ENCODE assay signal across 31 mouse cellular contexts in the genomic region with DNA sequence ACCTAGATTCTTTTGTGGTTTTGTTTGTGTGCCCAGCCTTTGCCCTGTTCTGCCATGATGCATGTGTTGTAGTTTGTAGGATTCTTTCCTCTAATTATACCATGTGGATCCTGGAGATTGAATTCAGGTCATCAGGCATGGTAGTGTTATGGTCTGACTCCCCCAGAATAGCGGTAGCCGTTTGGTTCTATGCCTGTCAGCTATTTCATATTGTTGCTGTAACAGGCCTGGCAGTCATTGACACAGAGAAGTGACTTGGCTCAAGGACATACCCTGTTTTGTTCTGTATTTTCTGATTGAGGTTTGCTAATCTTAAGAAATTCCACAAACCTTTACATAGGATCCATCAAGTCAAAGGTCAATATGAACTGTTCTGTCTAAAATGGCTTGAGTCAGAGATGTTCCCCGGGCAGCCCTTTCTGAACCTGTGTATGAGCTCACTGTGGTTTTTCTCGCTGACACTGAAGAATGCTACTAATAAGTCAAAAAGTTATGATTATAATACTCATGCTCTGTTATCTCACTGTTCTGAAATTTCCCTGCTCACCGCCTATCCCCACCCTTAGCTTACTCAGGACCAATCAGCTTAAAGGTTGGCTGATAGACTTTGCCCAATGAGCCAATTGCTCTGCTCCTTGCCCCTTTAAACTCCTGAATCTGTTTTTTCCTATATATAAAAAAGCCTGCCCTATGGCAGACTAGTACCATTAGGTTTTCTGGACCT. TPM values are rescaled to one million over a fixed set of nuclear protein-coding genes. Genes with fewer than 3 reads are reported as not detected.
DNase-seq lines count a peak whose midpoint lies in the region; ATAC-seq lines count a peak whose summit lies in the region.
"Had no signal": no experiment of that assay in that cellular context is flagged by ENCODE, and none has a peak within 500 bp of the region (broad histone marks: within the 10 kb centered on the region; RNA-seq: fewer than 3 reads in every experiment).

No protein-coding gene starts in this region.

- H3K9me3 ChIP-seq in hindbrain, embryonic 14.5 days (ENCODE audit: control insufficient read depth, low read length), result no peaks in the 10 kb centered on the region
- H3K9me3 ChIP-seq: embryonic facial prominence, embryonic 12.5 days; heart, embryonic 13.5 days; hindbrain, embryonic 15.5 days; limb, embryonic 13.5 days; lung, embryonic 15.5 days; midbrain, embryonic 10.5 days; midbrain, embryonic 15.5 days; neural tube, embryonic 15.5 days had no signal

- H3K4me3 ChIP-seq in hindbrain, embryonic 14.5 days (replicated peaks; ENCODE audit: low read length), result no peak overlapping the region
- H3K4me3 ChIP-seq: embryonic facial prominence, embryonic 12.5 days; gastrocnemius, adult 2 months; heart, adult 2 months; heart, embryonic 13.5 days; hindbrain, embryonic 15.5 days; limb, embryonic 13.5 days; lung, embryonic 15.5 days; midbrain, embryonic 10.5 days; midbrain, embryonic 15.5 days; neural tube, embryonic 15.5 days had no signal

- H3K4me1 ChIP-seq in hindbrain, embryonic 14.5 days (replicated peaks; ENCODE audit: control insufficient read depth, insufficient read depth, low read length), result no peaks in the 10 kb centered on the region
- H3K4me1 ChIP-seq: embryonic facial prominence, embryonic 12.5 days; heart, embryonic 13.5 days; hindbrain, embryonic 15.5 days; limb, embryonic 13.5 days; lung, embryonic 15.5 days; midbrain, embryonic 10.5 days; midbrain, embryonic 15.5 days; neural tube, embryonic 15.5 days had no signal

- H3K36me3 ChIP-seq in hindbrain, embryonic 14.5 days (replicated peaks; ENCODE audit: control insufficient read depth, insufficient read depth), result peaks cover 89% of the 10 kb centered on the region

- peak; percentile 55 for ATAC-seq in megakaryocyte-erythroid progenitor cell, adult 5-6 weeks (replicated peaks; ENCODE audit: low FRiP score, low TSS enrichment, poor library complexity, severe bottlenecking)
- no peak for ATAC-seq in hindbrain, embryonic 14.5 days (ENCODE audit: low FRiP score)
- ATAC-seq: forebrain, embryonic 16.5 days; midbrain, embryonic 15.5 days; Patski had no signal

- no peak overlapping the region for H3K4me2 ChIP-seq in hindbrain, embryonic 14.5 days (replicated peaks)
- H3K4me2 ChIP-seq: embryonic facial prominence, embryonic 12.5 days; heart, embryonic 13.5 days; hindbrain, embryonic 15.5 days; limb, embryonic 13.5 days; liver, embryonic 11.5 days; lung, embryonic 15.5 days; midbrain, embryonic 15.5 days; neural tube, embryonic 15.5 days had no signal

- H3K27me3 ChIP-seq in hindbrain, embryonic 14.5 days (ENCODE audit: control insufficient read depth, insufficient read depth, low read length), result no peaks in the 10 kb centered on the region
- H3K27me3 ChIP-seq: embryonic facial prominence, embryonic 12.5 days; heart, embryonic 13.5 days; hindbrain, embryonic 15.5 days; limb, embryonic 13.5 days; lung, embryonic 15.5 days; midbrain, embryonic 15.5 days; neural tube, embryonic 15.5 days; Patski had no signal

- H3K9ac ChIP-seq in hindbrain, embryonic 14.5 days, result no peak overlapping the region
- H3K9ac ChIP-seq: embryonic facial prominence, embryonic 12.5 days; heart, embryonic 13.5 days; hindbrain, embryonic 15.5 days; limb, embryonic 13.5 days; lung, embryonic 15.5 days; midbrain, embryonic 15.5 days; neural tube, embryonic 15.5 days had no signal

- no peak overlapping the region for H3K27ac ChIP-seq in hindbrain, embryonic 14.5 days
- H3K27ac ChIP-seq: embryonic facial prominence, embryonic 12.5 days; gastrocnemius, adult 2 months; heart, adult 2 months; heart, embryonic 13.5 days; hindbrain, embryonic 15.5 days; limb, embryonic 13.5 days; lung, embryonic 15.5 days; macrophage; midbrain, embryonic 10.5 days; midbrain, embryonic 15.5 days; neural tube, embryonic 15.5 days had no signal

- peak; percentile 16 for DNase-seq in adrenal gland, adult 8-10 months
- DNase-seq in adrenal gland, adult 18-20 months (ENCODE audit: low spot score in 2 of 2), result no peak
- DNase-seq in adipocyte (ENCODE audit: low spot score), result peak; percentile 14
- peak; percentile 20 for DNase-seq in c-Kit-positive CD71-positive TER-119-positive erythroid progenitor cells, embryonic 14.5 days (ENCODE audit: low spot score)
- DNase-seq in hindbrain, embryonic 14.5 days (ENCODE audit: low spot score), result no peak
- DNase-seq in lung, postnatal 4 days, result no peak
- DNase-seq in thymus, postnatal 36 days, result no peak
- DNase-seq: cerebellum, adult 11-12 months; cerebellum, adult 9-11 months; embryo, embryonic 11 days; gastrocnemius, adult 2 months; gastrocnemius, postnatal 36 days; heart, adult 2 months; heart, postnatal 10 days; kidney, adult 9 months; kidney, postnatal 10 days; right cerebral cortex, postnatal 25 days; thymus, postnatal 14 days had no signal

- 96% methylated on average over 5 of the region's 5 CpGs for WGBS in hindbrain, embryonic 14.5 days

RNA-seq across cellular contexts. Expression of a gene that starts 31.6 kb away (rescaled TPM):
- 10 to 100 TPM in 1 of 4 experiments, 1 to 10 TPM in 3; 6.4 to 10.7 (median 6.8) TPM for total RNA-seq in adrenal gland, adult 8-10 months (2022)
- total RNA-seq in adrenal gland, adult 18-20 months (2021), result 1 to 10 TPM; 5.3 to 6.1 TPM
- 31.7 and 33.4 TPM in 2 replicates for total RNA-seq in megakaryocyte-erythroid progenitor cell, adult 5-6 weeks (2014; fragmentation: Nextera tagmentation)
- total RNA-seq in megakaryocyte-erythroid progenitor cell, adult 5-6 weeks (2017), result 32.6 and 45.6 TPM in 2 replicates
- polyA plus RNA-seq in hindbrain, embryonic 14.5 days (2014; fragmentation: Nextera tagmentation; extraction: Ambion mirVana), result 11.6 and 11.8 TPM in 2 replicates

RNA-seq across cellular contexts. Expression of a gene that starts 31.9 kb away (rescaled TPM):
- 10 to 100 TPM; 46.3 to 75.8 (median 55.2) TPM for total RNA-seq in adrenal gland, adult 8-10 months (2022)
- 10 to 100 TPM; 39.0 to 48.5 TPM for total RNA-seq in adrenal gland, adult 18-20 months (2021)
- total RNA-seq in megakaryocyte-erythroid progenitor cell, adult 5-6 weeks (2014; fragmentation: Nextera tagmentation), result 42.8 and 49.4 TPM in 2 replicates
- 165 and 213 TPM in 2 replicates for total RNA-seq in megakaryocyte-erythroid progenitor cell, adult 5-6 weeks (2017)
- 35.4 and 37.0 TPM in 2 replicates for polyA plus RNA-seq in hindbrain, embryonic 14.5 days (2014; fragmentation: Nextera tagmentation; extraction: Ambion mirVana)

Comparison
In these comparisons a context has a peak if more than half of its experiments do, and no peak if none do; other contexts are left out.
1. DNase-seq: peak in adrenal gland, adult 8-10 months (single experiment), adipocyte (single experiment) and c-Kit-positive CD71-positive TER-119-positive erythroid progenitor cells, embryonic 14.5 days (single experiment); none in adrenal gland, adult 18-20 months (0 of 2), hindbrain, embryonic 14.5 days (single experiment), lung, postnatal 4 days (0 of 2) and thymus, postnatal 36 days (0 of 2).